Mouse (Mus musculus) embryo, embryonic 11 days (tissue): ENCODE measurements at regions not wholly inside any gene's neighbourhood (a gene's known extent, or its start where the extent isn't known, plus 50 kb on each side); places are given as distances from the start of the nearest gene placed in this dataset.

Experiments
- DNase-seq: peaks from one replicate; pipeline ENCODE4 v3.0.0-alpha.2; 2015

- no peak for DNase-seq
Observed at GRCm38 (mm10) chr6:11109773-11110172, 797.5 kb downstream of the Ndufa4 start.

- DNase-seq: peak; percentile 21
Observed at GRCm38 (mm10) chr6:11108346-11108966, 798.8 kb downstream of the Ndufa4 start.

GRCm38 (mm10) chr6:11103415-11103814 lies 803.9 kb downstream of the Ndufa4 start:
- DNase-seq: no peak

GRCm38 (mm10) chr6:11060961-11061583 lies 846.2 kb downstream of the Ndufa4 start:
- no peak for DNase-seq
